Mouse (Mus musculus) small intestine, adult 2 months (tissue): ENCODE measurements around the gene Cmtm6.

Source experiments
- CTCF ChIP-seq: fragments of 200-500 bp; IDR thresholded peaks from 2 replicates; pipeline ENCODE4 v1.5.1; 2012; ENCODE audit warnings: low read depth, mild to moderate bottlenecking, control low read depth, inconsistent platforms, low read length, moderate library complexity, mixed read lengths; ENCODE audit not compliant: insufficient replicate concordance, insufficient read length; ENCODE audit errors: extremely low read depth
- POLR2A ChIP-seq: fragments of 200-500 bp; IDR thresholded peaks from 2 replicates; pipeline ENCODE4 v1.6.1; 2012; ENCODE audit warnings: low read depth, mild to moderate bottlenecking, control low read depth, inconsistent platforms, low read length, moderate library complexity

DNA sequence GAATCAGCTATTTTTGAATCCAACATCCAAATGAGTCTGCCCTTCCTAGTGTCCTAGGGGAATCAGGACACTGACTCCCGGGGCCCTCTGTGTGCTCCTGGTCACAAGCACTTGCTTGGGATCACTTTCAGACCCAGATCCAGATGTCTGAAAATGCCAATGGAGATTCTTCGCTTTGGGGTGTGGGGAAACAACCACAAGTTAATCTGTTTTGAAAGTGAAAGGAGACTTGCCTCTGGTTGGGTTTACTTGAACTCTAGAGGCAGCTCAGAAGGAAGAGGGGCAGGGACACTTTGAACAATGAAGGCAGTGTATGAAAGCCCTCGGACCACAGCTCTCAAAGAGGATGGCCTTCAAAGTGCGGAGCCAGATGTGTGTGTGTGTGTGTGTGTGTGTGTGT, 63.6 kb downstream of the Cmtm6 start:
- TF ChIP-seq POLR2A (no peak), CTCF (no peak)
